Mouse (Mus musculus) right cerebral cortex, postnatal 36 days (tissue): ENCODE data around the gene Adgrd1.

Source experiments
- DNase-seq, 2 experiments: peaks; one replicate each; pipeline ENCODE4 v3.0.0; 2022; ENCODE audit warnings: low spot score in 2 of 2, mixed read lengths in 1 of 2

Gene Adgrd1

GRCm38 (mm10) chr5:129196501-129196900 is 100.0 kb downstream of the Adgrd1 start:
- DNase-seq: no peak

GRCm38 (mm10) chr5:129196971-129197519 is 100.5 kb downstream of the Adgrd1 start:
- DNase-seq: no peak

- no peak for DNase-seq
These were observed 103.6 kb downstream of the Adgrd1 start for GRCm38 (mm10) chr5:129200132-129200531.

- DNase-seq: no peak
These were observed 111.7 kb downstream of the Adgrd1 start for GRCm38 (mm10) chr5:129208279-129208678.

- no peak for DNase-seq
These were observed 112.3 kb downstream of the Adgrd1 start for GRCm38 (mm10) chr5:129208845-129209244.

GRCm38 (mm10) chr5:129211385-129212031 is 115.0 kb downstream of the Adgrd1 start:
- no peak for DNase-seq

- no peak for DNase-seq
These were observed 117.5 kb downstream of the Adgrd1 start for GRCm38 (mm10) chr5:129214023-129214422.

GRCm38 (mm10) chr5:129216001-129216400 is 119.5 kb downstream of the Adgrd1 start:
- no peak for DNase-seq

- DNase-seq: no peak
These were observed 121.1 kb downstream of the Adgrd1 start for GRCm38 (mm10) chr5:129217481-129218221.

GRCm38 (mm10) chr5:129218222-129218505 is 121.6 kb downstream of the Adgrd1 start:
- no peak for DNase-seq

- DNase-seq: no peak
These were observed 122.0 kb downstream of the Adgrd1 start for GRCm38 (mm10) chr5:129218537-129218981.

GRCm38 (mm10) chr5:129219178-129219760 is 122.7 kb downstream of the Adgrd1 start:
- DNase-seq: no peak

GRCm38 (mm10) chr5:129225810-129226450 is 129.4 kb downstream of the Adgrd1 start:
- no peak for DNase-seq

- no peak for DNase-seq
These were observed 131.6 kb downstream of the Adgrd1 start for GRCm38 (mm10) chr5:129228171-129228570.

GRCm38 (mm10) chr5:129233301-129233700 is 136.8 kb downstream of the Adgrd1 start:
- no peak for DNase-seq

GRCm38 (mm10) chr5:129233881-129234432 is 137.4 kb downstream of the Adgrd1 start:
- DNase-seq: no peak

GRCm38 (mm10) chr5:129236366-129236765 is 139.8 kb downstream of the Adgrd1 start:
- no peak for DNase-seq

- no peak for DNase-seq
These were observed 145.3 kb downstream of the Adgrd1 start for GRCm38 (mm10) chr5:129241865-129242264.

GRCm38 (mm10) chr5:129242265-129242664 is 145.7 kb downstream of the Adgrd1 start:
- DNase-seq: no peak

- DNase-seq: no peak
These were observed 146.6 kb downstream of the Adgrd1 start for GRCm38 (mm10) chr5:129243120-129243519.

- DNase-seq: no peak
These were observed 147.8 kb downstream of the Adgrd1 start for GRCm38 (mm10) chr5:129244392-129244791.

- DNase-seq: no peak
These were observed 152.5 kb downstream of the Adgrd1 start for GRCm38 (mm10) chr5:129249080-129249479.
